Comparison of ENCODE assay signal across 10 mouse cellular contexts in the genomic region with DNA sequence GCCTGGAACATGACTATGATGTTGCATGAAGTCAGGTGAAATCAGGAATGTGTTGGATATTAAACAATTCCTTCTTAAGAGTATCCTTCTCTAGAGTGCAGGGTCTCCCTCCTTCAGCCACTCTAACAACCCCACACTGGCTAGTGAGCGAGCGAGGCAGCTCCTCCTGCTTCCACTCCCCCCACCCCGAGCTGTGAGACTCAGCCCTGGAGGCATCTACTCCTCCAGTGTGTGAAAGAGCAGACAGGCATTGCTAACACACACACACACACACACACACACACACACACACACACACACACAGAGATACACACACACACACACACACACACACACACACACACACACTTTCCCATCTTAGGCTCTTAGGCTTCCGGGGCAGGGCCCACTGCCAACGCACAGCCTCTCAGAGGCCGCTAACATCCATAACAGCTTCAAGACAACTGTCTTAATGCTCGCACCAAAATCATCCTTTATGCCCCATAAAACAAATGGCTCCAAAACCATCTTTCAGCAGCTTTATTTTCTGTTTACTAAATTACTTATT.
A peak's percentile ranks its signal among the peaks of the same experiment; 100 is the strongest.
DNase-seq lines count a peak whose midpoint lies in the region; ATAC-seq lines count a peak whose summit lies in the region.
"Had no signal": no experiment of that assay in that cellular context is flagged by ENCODE, and none has a peak within 500 bp of the region (broad histone marks: within the 10 kb centered on the region; RNA-seq: fewer than 3 reads in every experiment).

No protein-coding gene starts in this region.

- peaks cover 29% of the 10 kb centered on the region for H3K4me1 ChIP-seq in heart, embryonic 10.5 days
- no peaks in the 10 kb centered on the region for H3K4me1 ChIP-seq in kidney, embryonic 16.5 days (ENCODE audit: insufficient read depth, low read length)
- H3K4me1 ChIP-seq in embryonic facial prominence, embryonic 14.5 days (ENCODE audit: control insufficient read depth, insufficient read depth, low read length), result no peaks in the 10 kb centered on the region; the same call in 1 of the 2 replicates
- peaks cover 10% of the 10 kb centered on the region for H3K4me1 ChIP-seq in midbrain, embryonic 10.5 days

- no peaks in the 10 kb centered on the region for H3K36me3 ChIP-seq in heart, embryonic 10.5 days
- no peaks in the 10 kb centered on the region for H3K36me3 ChIP-seq in kidney, embryonic 16.5 days (ENCODE audit: insufficient read depth, low read length)
- no peaks in the 10 kb centered on the region for H3K36me3 ChIP-seq in embryonic facial prominence, embryonic 14.5 days (ENCODE audit: control insufficient read depth, insufficient read depth, low read length)
- H3K36me3 ChIP-seq in midbrain, embryonic 10.5 days, result no peaks in the 10 kb centered on the region

- H3K9ac ChIP-seq in kidney, embryonic 16.5 days (replicated peaks; ENCODE audit: low read length), result no peak overlapping the region
- no peak overlapping the region for H3K9ac ChIP-seq in embryonic facial prominence, embryonic 14.5 days (ENCODE audit: low read depth, low read length)

- ATAC-seq in kidney, embryonic 16.5 days (ENCODE audit: low FRiP score, low TSS enrichment), result no peak
- ATAC-seq in embryonic facial prominence, embryonic 14.5 days (ENCODE audit: low read depth), result no peak

- 71% methylated on average over 7 of the region's 7 CpGs for WGBS in heart, embryonic 10.5 days
- 67% methylated on average over 7 of the region's 7 CpGs for WGBS in kidney, embryonic 16.5 days
- 74% methylated on average over 7 of the region's 7 CpGs for WGBS in embryonic facial prominence, embryonic 14.5 days
- 87% methylated on average over 7 of the region's 7 CpGs for WGBS in midbrain, embryonic 10.5 days

- H3K4me3 ChIP-seq in heart, embryonic 10.5 days, result no peak overlapping the region
- H3K4me3 ChIP-seq in kidney, embryonic 16.5 days (ENCODE audit: low read length), result no peak overlapping the region
- H3K4me3 ChIP-seq in embryonic facial prominence, embryonic 14.5 days (ENCODE audit: low read depth, low read length), result no peak overlapping the region
- H3K4me3 ChIP-seq in midbrain, embryonic 10.5 days, result no peak overlapping the region

- H3K27ac ChIP-seq in heart, embryonic 10.5 days, result peak overlapping the region; percentile 42; the same call in 1 of the 2 replicates
- H3K27ac ChIP-seq in kidney, embryonic 16.5 days (ENCODE audit: low read length), result peak overlapping the region; percentile 27; the same call in 1 of the 2 replicates
- H3K27ac ChIP-seq in embryonic facial prominence, embryonic 14.5 days (replicated peaks; ENCODE audit: low read depth, low read length), result 0 out of 2 replicates have a peak overlapping the region, but pooled peaks have one; percentile 36
- no peak overlapping the region for H3K27ac ChIP-seq in midbrain, embryonic 10.5 days (replicated peaks)

- no peak overlapping the region for H3K4me2 ChIP-seq in kidney, embryonic 16.5 days (replicated peaks; ENCODE audit: low read depth, low read length)
- no peak overlapping the region for H3K4me2 ChIP-seq in embryonic facial prominence, embryonic 14.5 days (ENCODE audit: low read depth, low read length)

- no peaks in the 10 kb centered on the region for H3K9me3 ChIP-seq in heart, embryonic 10.5 days
- no peaks in the 10 kb centered on the region for H3K9me3 ChIP-seq in kidney, embryonic 16.5 days (ENCODE audit: low read length)
- no peaks in the 10 kb centered on the region for H3K9me3 ChIP-seq in embryonic facial prominence, embryonic 14.5 days (ENCODE audit: control insufficient read depth, low read length)
- H3K9me3 ChIP-seq in midbrain, embryonic 10.5 days (replicated peaks), result no peaks in the 10 kb centered on the region

- intact Hi-C loops in heart, postnatal 25 days (cut with DNase I), result loop anchor here (1.0 kb wide), 1 partner anchor 161 kb away; a partner anchor contains a TSS

- no peak for DNase-seq in heart, embryonic 10.5 days (ENCODE audit: low spot score)
- DNase-seq in heart, postnatal 25 days (ENCODE audit: low spot score), result no peak
- DNase-seq in kidney, adult 11 months, result no peak
- no peak for DNase-seq in embryonic facial prominence, embryonic 14.5 days (ENCODE audit: low spot score)
- peak; percentile 27 for DNase-seq in lung, postnatal 14 days
- DNase-seq in ovary, adult 18-20 months (ENCODE audit: low spot score), result no peak
- no peak for DNase-seq in midbrain, embryonic 10.5 days (ENCODE audit: low spot score)
- DNase-seq: cerebellum, postnatal 36 days; right cerebral cortex, postnatal 25 days had no signal

- H3K27me3 ChIP-seq in heart, embryonic 10.5 days (ENCODE audit: insufficient read depth, poor library complexity, severe bottlenecking), result no peaks in the 10 kb centered on the region
- no peaks in the 10 kb centered on the region for H3K27me3 ChIP-seq in kidney, embryonic 16.5 days (ENCODE audit: insufficient read depth, low read length)
- H3K27me3 ChIP-seq in embryonic facial prominence, embryonic 14.5 days (replicated peaks; ENCODE audit: control insufficient read depth, insufficient read depth, low read length), result no peaks in the 10 kb centered on the region
- no peaks in the 10 kb centered on the region for H3K27me3 ChIP-seq in midbrain, embryonic 10.5 days (ENCODE audit: low read depth, poor library complexity, severe bottlenecking)
